Mouse (Mus musculus) small intestine, adult 2 months (tissue): ENCODE data around the gene Gpr135.

Source experiments
- CTCF ChIP-seq: fragments of 200-500 bp; IDR thresholded peaks from 2 replicates; pipeline ENCODE4 v1.5.1; 2012; ENCODE audit warnings: low read depth, mild to moderate bottlenecking, control low read depth, inconsistent platforms, low read length, moderate library complexity, mixed read lengths; ENCODE audit not compliant: insufficient replicate concordance, insufficient read length; ENCODE audit errors: extremely low read depth
- POLR2A ChIP-seq: fragments of 200-500 bp; IDR thresholded peaks from 2 replicates; pipeline ENCODE4 v1.6.1; 2012; ENCODE audit warnings: low read depth, mild to moderate bottlenecking, control low read depth, inconsistent platforms, low read length, moderate library complexity

GRCm38 (mm10) chr12:72086166-72086825, 15.4 kb upstream of the Gpr135 start:
- TF ChIP-seq CTCF (no peak), POLR2A (no peak)
